Mouse (Mus musculus) forebrain, embryonic 15.5 days (tissue): ENCODE results near the gene Majin. TPM values are rescaled to one million over a fixed set of nuclear protein-coding genes. Genes with fewer than 3 reads are reported as not detected.

Source experiments
- ATAC-seq: fragments of 200-750 bp; cut with Nextera tagmentation; replicated peaks from 2 replicates; pipeline ENCODE4 v1.8.0; 2017; ENCODE audit warnings: mild to moderate bottlenecking, moderate TSS enrichment, moderate library complexity
- H3K27ac ChIP-seq: fragments of 300-500 bp; sonication (generic); replicated peaks from 2 replicates; pipeline ENCODE4 v1.5.1; 2015; ENCODE audit warnings: mild to moderate bottlenecking, inconsistent platforms
- H3K27me3 ChIP-seq: fragments of 300-500 bp; sonication (generic); 2 replicates; pipeline ENCODE4 v1.6.1; 2015; ENCODE audit warnings: inconsistent platforms
- H3K36me3 ChIP-seq: fragments of 300-500 bp; sonication (generic); 2 replicates; pipeline ENCODE4 v1.6.1; 2015; ENCODE audit warnings: mild to moderate bottlenecking, inconsistent platforms
- H3K4me1 ChIP-seq: fragments of 300-500 bp; sonication (generic); 2 replicates; pipeline ENCODE4 v1.6.1; 2015; ENCODE audit warnings: inconsistent platforms
- H3K4me2 ChIP-seq: fragments of 300-500 bp; sonication (generic); replicated peaks from 2 replicates; pipeline ENCODE4 v1.6.1; 2015; ENCODE audit warnings: mild to moderate bottlenecking, inconsistent platforms
- H3K4me3 ChIP-seq: fragments of 300-500 bp; sonication (generic); 2 replicates; pipeline ENCODE4 v1.5.1; 2015; ENCODE audit warnings: mild to moderate bottlenecking, inconsistent platforms
- H3K9ac ChIP-seq: fragments of 300-500 bp; sonication (generic); replicated peaks from 2 replicates; pipeline ENCODE4 v1.6.1; 2015; ENCODE audit warnings: mild to moderate bottlenecking, inconsistent platforms
- H3K9me3 ChIP-seq: fragments of 300-500 bp; sonication (generic); 2 replicates; pipeline ENCODE4 v1.6.1; 2016; ENCODE audit warnings: inconsistent platforms
- whole genome bisulfite sequencing: fragments of 180-500 bp; shearing (Covaris S2); methylation state at CpG from one replicate; pipeline ENCODE4 v1.1.7; 2015; ENCODE audit warnings: mixed read lengths; 5-methylcytosine and 5-hydroxymethylcytosine counted together
- microRNA counts: library from miRNA; unstranded; fragments of <30 nt; microRNA quantifications from one replicate; lab custom pipeline; 2016
- microRNA-seq: library from miRNA; unstranded; fragments of <30 nt; microRNA quantifications from one replicate; pipeline ENCODE4, GENCODE M21; 2016
- polyA plus RNA-seq: library from polyadenylated mRNA; unstranded; fragments of >200 nt; fragmentation: Nextera tagmentation; extraction: Ambion mirVana; gene quantifications from 2 replicates; pipeline ENCODE4 v1.2.1, GENCODE M21; 2015

The Majin gene
- polyA plus RNA-seq, 1 experiment from 2014 or later = not detected

- 57% methylated on average over 11 of the region's 11 CpGs for WGBS
- Histone ChIP-seq H3K4me3 (no peak overlapping the region), H3K4me2 (no peak overlapping the region), H3K4me1 (no peaks in the 10 kb centered on the region; the same call in 1 of the 2 replicates), H3K27ac (no peak overlapping the region), H3K9ac (no peak overlapping the region), H3K36me3 (0 out of 2 replicates have a peak, but pooled peaks cover 1% of the 10 kb centered on the region), H3K9me3 (no peaks in the 10 kb centered on the region), H3K27me3 (no peaks in the 10 kb centered on the region)
- ATAC-seq = peak; percentile 12; the same call in 1 of the 2 replicates
These were observed 83.3 kb downstream of the Majin start for GRCm38 (mm10) chr19:6267306-6268169.

GRCm38 (mm10) chr19:6268170-6268528 is 84.0 kb downstream of the Majin start:
- no peaks in the 10 kb centered on the region for H3K9me3 ChIP-seq
- H3K36me3 ChIP-seq = no peaks in the 10 kb centered on the region
- no peaks in the 10 kb centered on the region; the same call in 1 of the 2 replicates for H3K4me1 ChIP-seq
- 17% methylated on average over 8 of the region's 8 CpGs for WGBS
- no peak overlapping the region for H3K4me2 ChIP-seq
- H3K27me3 ChIP-seq = no peaks in the 10 kb centered on the region
- H3K4me3 ChIP-seq = no peak overlapping the region
- peak; percentile 59 for ATAC-seq
- H3K9ac ChIP-seq = no peak overlapping the region
- no peak overlapping the region for H3K27ac ChIP-seq

- Histone ChIP-seq H3K36me3 (no peaks in the 10 kb centered on the region), H3K4me2 (no peak overlapping the region), H3K9me3 (no peaks in the 10 kb centered on the region), H3K9ac (no peak overlapping the region), H3K4me3 (no peak overlapping the region), H3K27me3 (no peaks in the 10 kb centered on the region), H3K4me1 (no peaks in the 10 kb centered on the region; the same call in 1 of the 2 replicates), H3K27ac (no peak overlapping the region)
- WGBS = 85% methylated on average over 7 of the region's 7 CpGs
- ATAC-seq = no peak
These were observed 84.5 kb downstream of the Majin start for GRCm38 (mm10) chr19:6268670-6269132.

GRCm38 (mm10) chr19:6269798-6270475 is 85.7 kb downstream of the Majin start:
- H3K36me3 ChIP-seq = no peaks in the 10 kb centered on the region

GRCm38 (mm10) chr19:6270661-6271060 is 86.5 kb downstream of the Majin start:
- H3K4me1 ChIP-seq = peaks cover 2% of the 10 kb centered on the region
- H3K9me3 ChIP-seq = no peaks in the 10 kb centered on the region
- H3K9ac ChIP-seq = no peak overlapping the region
- no peak for ATAC-seq
- H3K27ac ChIP-seq = no peak overlapping the region
- no peaks in the 10 kb centered on the region for H3K36me3 ChIP-seq
- no peaks in the 10 kb centered on the region for H3K27me3 ChIP-seq
- WGBS = 58% methylated on average over 9 of the region's 9 CpGs
- no peak overlapping the region for H3K4me3 ChIP-seq
- no peak overlapping the region for H3K4me2 ChIP-seq

More at GRCm38 (mm10) chr19:6269798-6270475, 85.7 kb downstream of the Majin start:
- no peak for ATAC-seq
- H3K4me2 ChIP-seq = no peak overlapping the region
- H3K27me3 ChIP-seq = no peaks in the 10 kb centered on the region
- H3K27ac ChIP-seq = no peak overlapping the region
- no peak overlapping the region for H3K4me3 ChIP-seq
- WGBS = 83% methylated on average over 8 of the region's 8 CpGs
- no peak overlapping the region for H3K9ac ChIP-seq
- H3K9me3 ChIP-seq = no peaks in the 10 kb centered on the region
- no peaks in the 10 kb centered on the region; the same call in 1 of the 2 replicates for H3K4me1 ChIP-seq

GRCm38 (mm10) chr19:6271206-6271605 is 87.0 kb downstream of the Majin start:
- H3K4me2 ChIP-seq = no peak overlapping the region
- no peaks in the 10 kb centered on the region for H3K27me3 ChIP-seq
- no peak overlapping the region for H3K4me3 ChIP-seq
- H3K9me3 ChIP-seq = no peaks in the 10 kb centered on the region
- no peak for ATAC-seq
- no peak overlapping the region for H3K27ac ChIP-seq
- no peak overlapping the region for H3K9ac ChIP-seq
- H3K4me1 ChIP-seq = peaks cover 7% of the 10 kb centered on the region
- H3K36me3 ChIP-seq = no peaks in the 10 kb centered on the region
- WGBS = 34% methylated on average over 8 of the region's 8 CpGs

- WGBS = 79% methylated on average over 7 of the region's 7 CpGs
- no peaks in the 10 kb centered on the region for H3K9me3 ChIP-seq
- no peak overlapping the region for H3K4me2 ChIP-seq
- no peaks in the 10 kb centered on the region for H3K36me3 ChIP-seq
- peaks cover 8% of the 10 kb centered on the region for H3K4me1 ChIP-seq
- no peaks in the 10 kb centered on the region for H3K27me3 ChIP-seq
- no peak overlapping the region for H3K4me3 ChIP-seq
- ATAC-seq = no peak
- H3K27ac ChIP-seq = no peak overlapping the region
- no peak overlapping the region for H3K9ac ChIP-seq
These were observed 87.9 kb downstream of the Majin start for GRCm38 (mm10) chr19:6272053-6272452.

- Histone ChIP-seq H3K36me3 (no peaks in the 10 kb centered on the region), H3K27ac (no peak overlapping the region), H3K4me3 (no peak overlapping the region), H3K9ac (no peak overlapping the region), H3K27me3 (no peaks in the 10 kb centered on the region), H3K9me3 (no peaks in the 10 kb centered on the region), H3K4me2 (no peak overlapping the region), H3K4me1 (peaks cover 11% of the 10 kb centered on the region)
- ATAC-seq = no peak
- WGBS = 85% methylated on average over 4 of the region's 4 CpGs
These were observed 88.5 kb downstream of the Majin start for GRCm38 (mm10) chr19:6272738-6273137.

- Histone ChIP-seq H3K9ac (no peak overlapping the region), H3K36me3 (no peaks in the 10 kb centered on the region), H3K9me3 (no peaks in the 10 kb centered on the region), H3K27ac (no peak overlapping the region), H3K4me1 (peaks cover 20% of the 10 kb centered on the region), H3K4me3 (no peak overlapping the region), H3K4me2 (no peak overlapping the region), H3K27me3 (no peaks in the 10 kb centered on the region)
- ATAC-seq = no peak
- WGBS = 86% methylated on average over 4 of the region's 4 CpGs
These were observed 89.4 kb downstream of the Majin start for GRCm38 (mm10) chr19:6273592-6273991.

MicroRNA genes within 50 kb of the gene (microRNA counts, 519-probe panel; counts per million panel counts)
- 2,211 counts per million, percentile 37 among the panel's probes with 10 or more counts for microRNA mmu-miR-192 (lab: Ali Mortazavi, UCI)

Small RNAs within 50 kb of the gene (microRNA-seq; reads per million reads assigned to microRNA genes)
- gene Mir192 (89.6 reads per million, percentile 52 among the genes with 10 or more reads in this experiment), gene Mir194-2 (65.5 reads per million, percentile 48 among the genes with 10 or more reads in this experiment)

Other genes with a start within 250 kb of the Majin start
- 35.5 and 36.2 TPM in 2 replicates for gene Pola2, start 220.2 kb upstream of the Majin start, polyA plus RNA-seq
- not detected in 2 replicates for gene Slc22a20, start 198.2 kb upstream of the Majin start, polyA plus RNA-seq
- gene Capn1, start 168.5 kb upstream of the Majin start, polyA plus RNA-seq = 1.6 and 1.8 TPM in 2 replicates
- gene Syvn1, start 137.8 kb upstream of the Majin start, polyA plus RNA-seq = 25.7 and 26.5 TPM in 2 replicates
- gene Mrpl49, start 126.6 kb upstream of the Majin start, polyA plus RNA-seq = 71.5 and 72.4 TPM in 2 replicates
- gene Fau, start 126.5 kb upstream of the Majin start, polyA plus RNA-seq = 582 and 618 TPM in 2 replicates
- 33.0 and 35.9 TPM in 2 replicates for gene Znhit2, start 123.2 kb upstream of the Majin start, polyA plus RNA-seq
- gene Tm7sf2, start 116.0 kb upstream of the Majin start, polyA plus RNA-seq = 34.9 and 36.3 TPM in 2 replicates
- gene Vps51, start 107.2 kb upstream of the Majin start, polyA plus RNA-seq = 76.3 and 89.3 TPM in 2 replicates
- gene Tmem262, start 104.4 kb upstream of the Majin start, polyA plus RNA-seq = not detected in 2 replicates
- gene Gm28374, start 102.1 kb upstream of the Majin start, polyA plus RNA-seq = 2.1 and 2.6 TPM in 2 replicates
- 80.8 and 83.5 TPM in 2 replicates for gene Zfpl1, start 99.4 kb upstream of the Majin start, polyA plus RNA-seq
- gene Cdca5, start 99.4 kb upstream of the Majin start, polyA plus RNA-seq = 19.3 and 22.3 TPM in 2 replicates
- gene AC131692.1, start 90.0 kb upstream of the Majin start, polyA plus RNA-seq = 0.31 and 0.37 TPM in 2 replicates
- gene Naaladl1, start 78.6 kb upstream of the Majin start, polyA plus RNA-seq = 0.33 and 0.53 TPM in 2 replicates
- gene Sac3d1, start 65.7 kb upstream of the Majin start, polyA plus RNA-seq = 53.5 and 56.5 TPM in 2 replicates
- 43.1 and 45.6 TPM in 2 replicates for gene Snx15, start 56.1 kb upstream of the Majin start, polyA plus RNA-seq
- gene Batf2, start 43.4 kb upstream of the Majin start, polyA plus RNA-seq = 0.13 TPM in 1 of 2 replicates, not detected in the other
- 84.4 and 90.1 TPM in 2 replicates for gene Arl2, start 42.8 kb upstream of the Majin start, polyA plus RNA-seq
- not detected in 2 replicates for gene Gpha2, start 42.0 kb downstream of the Majin start, polyA plus RNA-seq
- 95.5 and 98.5 TPM in 2 replicates for gene Ppp2r5b, start 51.5 kb downstream of the Majin start, polyA plus RNA-seq
- 9.7 and 10.1 TPM in 2 replicates for gene Atg2a, start 57.3 kb downstream of the Majin start, polyA plus RNA-seq
- 88.1 TPM in 2 replicates for gene Ehd1, start 92.3 kb downstream of the Majin start, polyA plus RNA-seq
- gene Cdc42bpg, start 122.1 kb downstream of the Majin start, polyA plus RNA-seq = 0.31 and 0.67 TPM in 2 replicates
- 94.6 and 97.7 TPM in 2 replicates for gene Men1, start 150.6 kb downstream of the Majin start, polyA plus RNA-seq
- 12.7 and 14.1 TPM in 2 replicates for gene Map4k2, start 156.7 kb downstream of the Majin start, polyA plus RNA-seq
- gene Sf1, start 179.3 kb downstream of the Majin start, polyA plus RNA-seq = 119 and 134 TPM in 2 replicates
- gene Pygm, start 200.0 kb downstream of the Majin start, polyA plus RNA-seq = 3.4 and 3.5 TPM in 2 replicates
- gene Rasgrp2, start 215.0 kb downstream of the Majin start, polyA plus RNA-seq = 34.6 and 41.3 TPM in 2 replicates
- gene Nrxn2, start 234.3 kb downstream of the Majin start, polyA plus RNA-seq = 31.1 and 32.4 TPM in 2 replicates